Mouse (Mus musculus) ovary, postnatal 14 days (tissue): Measurements from ENCODE around the gene Kif16b.
"Not testable (repeated sequence)": the region's sequence is repeated elsewhere in the genome, so short reads cannot be mapped to it uniquely, and the experiment has no call there.

Experiments used
- DNase-seq: peaks from one replicate; pipeline ENCODE4 v3.0.0; 2022; ENCODE audit warnings: low spot score

The Kif16b gene

GRCm38 (mm10) chr2:142589403-142590283 lies 311.7 kb downstream of the Kif16b start:
- no peak for DNase-seq

GRCm38 (mm10) chr2:142585845-142586244 lies 315.5 kb downstream of the Kif16b start:
- DNase-seq: no peak

GRCm38 (mm10) chr2:142584851-142585737 lies 316.2 kb downstream of the Kif16b start:
- DNase-seq: no peak

- DNase-seq: no peak
These were observed 320.9 kb downstream of the Kif16b start for GRCm38 (mm10) chr2:142580449-142580848.

- DNase-seq: not testable (repeated sequence)
These were observed 323.9 kb downstream of the Kif16b start for GRCm38 (mm10) chr2:142577414-142577813.

GRCm38 (mm10) chr2:142569771-142570170 lies 331.6 kb downstream of the Kif16b start:
- DNase-seq: no peak
